Mouse (Mus musculus): ENCODE measurements at regions not wholly inside any gene's neighbourhood (a gene's known extent, or its start where the extent isn't known, plus 50 kb on each side); places are given as distances from the start of the nearest gene placed in this dataset.

DNA sequence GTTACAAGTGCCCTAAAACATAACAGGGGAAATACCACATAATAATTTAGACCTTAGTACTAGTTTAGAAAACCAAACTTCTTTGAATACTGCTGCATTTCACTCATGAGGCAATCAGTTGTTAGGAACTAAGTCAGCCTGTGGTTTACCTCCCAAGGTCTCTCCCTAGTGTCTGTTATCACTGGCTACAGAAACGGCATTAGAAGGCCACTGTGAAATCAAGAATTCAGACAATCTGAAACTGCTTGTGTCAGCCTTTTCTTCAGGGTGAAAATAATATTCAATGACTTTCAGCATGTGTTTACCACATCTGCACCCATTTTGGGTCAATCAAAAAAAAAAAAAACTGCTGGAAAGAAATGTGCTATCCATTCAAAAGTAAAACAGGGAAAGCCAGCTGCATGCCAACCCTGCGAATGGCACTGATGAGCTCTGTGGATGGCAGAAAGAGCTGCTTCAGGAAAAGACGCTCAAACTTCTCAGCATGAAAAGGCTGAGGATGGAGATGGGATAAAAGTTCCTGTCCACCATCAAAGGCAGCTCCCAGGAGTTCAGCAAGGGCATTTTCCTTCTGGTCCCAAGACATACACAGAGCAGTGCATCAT, 53.4 kb upstream of the Mme start:
- H3K36me3 ChIP-seq (ENCODE audit: control insufficient read depth, insufficient read depth, low read length, poor library complexity, severe bottlenecking) = no peaks in the 10 kb centered on the region
- no peaks in the 10 kb centered on the region for H3K9me3 ChIP-seq (replicated peaks; ENCODE audit: control insufficient read depth, insufficient read depth, low read length, poor library complexity, severe bottlenecking)
- H3K9ac ChIP-seq (ENCODE audit: low read depth, poor library complexity, severe bottlenecking) = no peak overlapping the region
- H3K27ac ChIP-seq (ENCODE audit: insufficient read depth, low read length) = no peak overlapping the region
- H3K4me3 ChIP-seq (ENCODE audit: low read depth, low read length) = no peak overlapping the region
- no peaks in the 10 kb centered on the region for H3K4me1 ChIP-seq (ENCODE audit: control insufficient read depth, insufficient read depth, low read length)
- TF ChIP-seq CTCF (IDR thresholded peaks at IDR 0.05; ENCODE audit: low read depth, low read length) (no peak), EP300 (IDR thresholded peaks at IDR 0.05; ENCODE audit: insufficient read depth, low read depth, low read length) (no peak), POLR2A (IDR thresholded peaks at IDR 0.05; ENCODE audit: insufficient read depth, low read length) (no peak)
- H3K27me3 ChIP-seq (ENCODE audit: control insufficient read depth, insufficient read depth, low read length, poor library complexity, severe bottlenecking) = no peaks in the 10 kb centered on the region
